Mouse (Mus musculus) kidney, postnatal 10 days (tissue): ENCODE results near the gene Wdtc1.

Experiments used
- DNase-seq: peaks from one replicate; pipeline ENCODE4 v3.0.0; 2021; ENCODE audit warnings: mixed read lengths

Wdtc1 gene

DNA sequence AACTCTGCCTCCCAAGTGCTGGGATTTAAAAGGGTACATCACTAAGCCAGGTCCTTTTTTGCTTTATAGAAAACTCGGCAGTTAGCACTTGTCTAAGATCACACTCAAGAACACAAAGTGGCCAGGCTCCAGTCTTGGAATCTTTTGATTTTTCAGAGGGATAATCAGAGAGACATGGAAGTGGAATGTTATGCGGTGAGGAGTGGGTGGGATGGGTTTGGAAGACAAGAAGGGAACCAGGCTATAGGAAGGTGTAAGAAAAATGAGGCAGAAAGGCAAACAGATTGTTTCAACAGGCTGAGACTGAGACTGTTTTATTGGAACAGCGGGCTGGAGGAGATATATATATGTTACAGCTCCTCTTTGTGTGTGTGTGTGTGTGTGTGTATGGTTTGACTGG, 74.8 kb downstream of the Wdtc1 start:
- no peak for DNase-seq

DNA sequence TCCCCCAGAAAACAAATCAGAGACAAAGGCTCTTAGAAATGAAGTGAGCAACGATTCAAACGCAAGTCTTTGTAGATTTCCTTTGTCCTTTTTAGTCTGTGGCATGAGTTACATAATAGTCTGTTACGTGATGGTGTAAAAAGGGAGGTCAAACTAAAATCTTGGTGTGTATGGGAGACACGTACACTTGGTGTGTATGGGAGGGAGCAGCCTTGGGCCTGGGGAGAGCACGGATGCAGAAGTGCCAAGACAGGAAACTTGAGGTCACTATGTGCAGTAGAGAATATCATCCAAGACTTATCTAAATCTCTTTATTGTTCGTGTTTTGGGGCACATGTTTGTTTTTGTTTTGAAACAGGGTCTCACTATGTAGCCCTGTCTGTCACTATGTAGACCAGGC, 75.2 kb downstream of the Wdtc1 start:
- no peak for DNase-seq

DNA sequence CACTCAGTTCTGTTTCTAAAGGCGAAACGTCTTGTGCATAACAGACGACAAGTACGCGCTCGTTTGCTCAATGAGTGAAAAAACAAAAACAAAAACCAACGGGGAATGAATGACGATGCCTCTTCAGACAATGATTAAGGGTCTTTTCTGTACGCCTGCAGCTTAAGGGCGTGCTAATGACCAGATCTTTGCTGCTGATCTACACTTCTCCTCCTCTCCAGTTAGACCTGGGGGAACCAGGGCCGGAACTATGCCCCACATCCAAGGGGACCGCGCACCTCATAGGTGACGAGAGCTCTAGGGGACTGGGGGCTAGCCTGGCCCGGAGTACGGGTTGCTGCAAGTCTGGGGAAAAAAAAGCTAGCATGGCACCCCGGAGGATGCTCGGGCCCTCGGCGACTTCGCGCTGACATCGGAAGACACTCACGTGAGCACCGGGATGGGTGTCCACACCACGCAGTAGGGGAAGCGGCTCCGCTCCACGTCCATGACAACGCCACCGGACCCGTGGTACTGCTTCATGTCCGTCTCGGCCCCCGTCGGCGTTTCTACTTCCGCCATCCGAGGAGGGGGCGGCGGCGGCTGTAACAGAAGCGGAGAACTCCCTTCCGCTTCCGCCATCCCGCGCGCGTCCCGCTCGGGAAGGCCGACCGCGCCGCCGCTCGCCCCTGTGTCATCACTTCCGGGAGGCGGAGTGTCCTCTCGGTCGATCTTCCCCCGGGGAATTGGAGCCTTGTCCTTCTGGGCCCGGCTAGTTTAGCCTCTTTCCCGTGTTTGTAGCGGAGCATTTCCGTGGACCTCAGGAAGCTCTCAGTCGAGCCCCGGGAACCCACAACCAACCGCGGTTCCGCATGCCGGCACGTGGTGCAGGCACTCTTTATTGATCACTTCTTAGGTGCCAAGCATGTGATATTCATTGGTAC, 75.9 kb downstream of the Wdtc1 start, which contains the start of gene Tmem222:
TSS of gene Tmem222 (minus strand) at position 689 of the 923 bp plus-strand sequence.
- DNase-seq, result peak; percentile 96

DNA sequence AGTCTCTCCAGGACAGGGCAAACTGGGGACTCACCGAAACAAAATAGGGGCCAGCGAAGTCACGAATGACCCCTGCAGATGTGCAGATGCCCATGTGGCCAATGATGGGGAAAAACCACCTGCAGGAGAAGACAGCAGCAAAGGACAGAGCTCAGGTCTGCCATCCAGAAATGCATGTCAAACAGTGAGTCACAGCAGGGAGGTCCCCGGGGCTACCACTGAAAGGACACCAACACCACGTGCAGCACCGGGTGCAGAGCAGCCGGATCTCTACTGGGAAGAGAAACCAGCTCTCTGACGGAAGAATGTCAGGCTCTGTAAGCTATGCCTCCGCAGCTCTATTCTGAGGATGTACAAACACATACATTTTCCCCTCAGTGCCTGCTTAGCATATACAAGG, 82.4 kb downstream of the Wdtc1 start:
- DNase-seq, result no peak

DNA sequence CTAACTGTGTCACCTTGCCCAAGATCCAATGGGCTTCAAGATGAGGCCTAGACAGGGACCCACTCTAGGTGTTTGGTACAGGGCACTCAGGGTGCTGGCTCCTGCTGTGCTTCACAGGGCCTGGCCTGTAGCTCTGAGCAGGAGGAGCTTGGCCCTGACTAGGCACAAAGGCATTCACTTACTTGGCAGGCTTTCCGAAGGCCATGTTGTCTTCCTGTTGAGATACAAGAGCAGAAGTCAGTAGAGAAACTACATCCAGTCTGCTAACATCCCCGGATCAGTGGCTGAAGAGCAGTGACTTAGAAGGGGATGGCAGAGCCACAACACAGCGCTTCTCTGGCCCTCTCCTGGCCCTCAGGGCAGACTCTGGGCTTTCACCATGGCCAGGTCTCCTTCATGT, 83.7 kb downstream of the Wdtc1 start:
- DNase-seq, result no peak

DNA sequence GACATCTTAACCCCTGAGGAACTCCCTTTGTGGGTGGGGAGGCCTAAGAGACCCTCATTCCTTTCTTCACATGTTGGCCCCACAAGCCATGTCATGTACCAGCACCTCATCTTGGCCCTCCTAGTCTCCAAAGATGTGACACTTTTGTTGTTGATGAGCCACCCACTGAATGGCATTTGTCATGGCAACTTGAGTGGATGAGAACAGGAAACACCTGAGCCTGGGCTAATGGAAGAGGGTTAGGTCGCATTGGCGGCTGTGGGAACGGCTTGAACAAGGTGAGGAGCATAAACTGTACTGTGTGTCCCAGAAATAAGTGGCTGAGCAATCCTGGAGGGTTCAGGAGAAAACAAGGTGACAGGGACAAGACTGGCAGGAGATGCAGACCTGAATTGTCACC, 84.3 kb downstream of the Wdtc1 start:
- no peak for DNase-seq

DNA sequence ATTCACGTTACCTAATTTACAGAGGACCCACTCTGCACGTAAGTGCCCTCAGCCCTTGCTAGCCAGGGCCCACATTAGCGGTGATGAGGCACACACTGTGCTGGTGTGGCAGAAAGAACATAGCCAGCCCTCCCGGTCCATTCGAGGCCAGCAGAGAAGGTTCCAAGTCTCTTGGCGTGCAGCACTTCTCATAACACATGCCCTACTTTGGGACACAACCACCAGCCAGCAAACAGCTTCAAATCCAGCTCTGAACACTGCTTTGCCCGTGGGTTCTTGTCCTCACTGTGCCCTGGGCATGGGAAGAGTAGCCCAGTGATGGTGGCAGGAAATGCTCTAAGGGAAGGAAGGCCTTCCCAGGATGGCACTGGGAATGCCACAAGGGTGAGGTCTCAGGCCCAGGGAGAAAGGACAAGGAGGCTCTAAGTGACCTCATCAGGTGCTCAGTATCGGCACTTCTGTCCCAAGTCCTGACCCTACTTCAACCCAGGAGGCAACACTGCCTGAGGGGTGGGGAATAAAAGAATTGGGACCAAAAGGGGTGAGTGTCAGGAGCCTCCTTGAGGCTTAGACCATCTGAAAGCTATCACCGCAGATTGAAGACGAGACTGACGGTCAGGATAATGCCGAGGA, 86.9 kb downstream of the Wdtc1 start:
- no peak for DNase-seq

DNA sequence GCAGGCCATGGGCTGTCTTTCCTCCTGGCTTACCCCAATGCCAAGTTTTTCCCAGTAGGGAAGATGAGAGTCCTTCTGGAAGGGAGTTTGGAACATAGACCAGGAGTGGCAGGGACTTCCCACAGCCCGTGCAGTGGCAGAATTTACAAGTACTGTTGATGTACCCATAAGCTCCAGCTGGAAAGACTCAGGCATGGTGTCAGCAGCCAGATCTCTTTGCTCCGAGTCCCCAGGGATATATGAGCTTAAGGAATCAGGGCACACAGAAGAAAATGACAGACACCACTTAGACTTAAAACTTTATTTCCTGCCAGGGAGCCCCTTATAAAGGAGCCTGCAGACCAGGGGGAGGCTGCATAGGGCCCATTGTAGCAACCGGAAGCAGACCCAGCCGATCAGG, 87.5 kb downstream of the Wdtc1 start:
- DNase-seq, result peak; percentile 51

DNA sequence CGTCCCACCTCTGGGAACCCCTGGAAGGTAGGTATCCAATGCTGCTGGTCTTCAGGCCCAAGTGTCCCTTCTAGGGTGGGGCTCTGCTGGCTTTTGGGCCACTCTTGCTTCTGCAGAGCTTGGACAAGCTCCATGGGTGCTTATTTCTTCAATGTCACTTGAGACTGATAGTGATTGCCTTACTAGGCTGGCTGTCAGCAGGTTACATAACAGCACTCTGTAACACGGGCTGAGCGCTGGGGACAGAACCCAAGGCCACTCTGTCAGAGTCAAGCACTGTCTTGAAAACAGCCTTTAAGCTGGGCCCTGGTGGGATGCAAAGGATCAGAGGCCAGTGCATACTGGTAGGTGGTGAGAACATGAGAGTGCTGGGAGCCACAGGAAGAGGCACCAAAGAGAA, 88.0 kb downstream of the Wdtc1 start:
- no peak for DNase-seq

DNA sequence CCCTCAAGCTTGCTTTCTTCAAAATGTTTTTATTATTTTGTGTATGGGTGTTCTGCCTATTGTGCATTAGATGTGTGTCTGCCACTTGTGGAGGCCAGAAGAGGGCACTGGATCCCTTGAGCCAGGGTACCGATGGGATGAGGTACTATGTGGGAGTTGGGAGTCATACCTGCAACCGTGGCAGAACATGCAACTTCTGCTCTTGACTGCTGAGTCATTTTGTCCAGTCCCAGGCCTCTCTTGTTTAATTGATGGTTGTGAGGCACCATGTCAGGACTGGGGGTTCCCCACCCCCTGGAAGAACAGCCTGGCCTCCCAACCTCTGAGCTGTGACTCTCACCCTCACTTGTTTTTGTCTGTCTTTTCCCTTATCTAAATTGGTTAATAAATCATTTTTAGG, 88.7 kb downstream of the Wdtc1 start:
- DNase-seq, result no peak

DNA sequence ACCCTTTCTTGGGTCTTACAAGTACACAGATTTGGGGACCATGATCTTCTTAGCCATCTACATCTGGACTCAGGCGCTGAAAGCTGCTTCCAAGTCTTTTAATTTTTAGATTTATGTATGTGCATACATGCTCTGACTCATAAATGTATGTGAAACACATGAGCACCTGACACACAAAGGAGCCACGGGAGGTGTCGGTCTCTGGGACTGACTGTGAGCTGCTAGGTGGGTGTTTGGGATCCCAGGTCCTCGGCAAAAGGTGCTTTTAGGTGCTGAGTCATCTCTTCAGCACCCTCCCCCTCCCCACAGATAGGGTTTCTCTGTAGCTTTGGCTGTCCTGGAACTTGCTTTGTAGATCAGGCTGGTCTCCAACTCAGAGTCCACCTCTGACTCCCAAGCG, 89.5 kb downstream of the Wdtc1 start:
- no peak for DNase-seq

DNA sequence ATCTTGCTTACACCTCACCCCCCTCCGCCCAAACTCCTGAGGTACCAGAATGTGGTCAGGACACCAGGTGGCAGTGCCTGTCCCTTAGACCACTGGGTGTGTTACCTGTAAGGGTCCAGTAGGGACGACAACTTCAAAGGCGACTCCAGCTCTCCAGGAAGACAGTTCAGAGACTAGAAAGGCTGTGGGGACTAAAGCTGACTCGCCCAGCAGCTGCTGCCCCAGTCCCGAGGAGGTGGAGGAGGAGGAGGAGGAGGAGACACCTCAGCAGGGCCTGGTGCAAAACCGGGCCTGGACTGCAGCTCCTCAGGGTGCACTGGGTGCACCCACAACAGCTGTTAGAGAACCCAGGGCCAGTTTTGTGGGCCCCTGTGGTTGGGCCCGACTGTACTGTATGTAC, 90.4 kb downstream of the Wdtc1 start, which contains the start of gene Sytl1:
TSS of gene Sytl1 (minus strand) at position 232 of the 400 bp plus-strand sequence.
- DNase-seq, result peak; percentile 31

DNA sequence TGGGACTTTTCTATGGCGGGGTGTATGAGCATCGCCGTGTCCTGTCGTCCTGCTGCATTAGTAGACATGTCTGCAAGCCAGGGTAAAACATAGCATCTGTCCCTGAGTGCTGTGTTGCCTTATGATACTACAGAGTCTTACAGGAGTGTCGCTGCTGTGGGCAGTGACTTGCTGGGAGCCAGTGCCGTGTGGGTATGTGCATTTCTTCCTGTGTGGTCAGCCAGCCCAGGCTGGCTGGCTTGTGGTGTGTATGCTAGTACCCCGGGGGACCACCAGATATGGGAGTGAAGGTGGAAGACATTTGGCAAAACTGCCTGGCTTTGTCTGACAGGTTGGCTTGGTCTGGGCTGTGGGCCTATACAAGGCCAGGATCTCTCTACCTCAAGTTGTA, 90.9 kb downstream of the Wdtc1 start:
- DNase-seq, result no peak

DNA sequence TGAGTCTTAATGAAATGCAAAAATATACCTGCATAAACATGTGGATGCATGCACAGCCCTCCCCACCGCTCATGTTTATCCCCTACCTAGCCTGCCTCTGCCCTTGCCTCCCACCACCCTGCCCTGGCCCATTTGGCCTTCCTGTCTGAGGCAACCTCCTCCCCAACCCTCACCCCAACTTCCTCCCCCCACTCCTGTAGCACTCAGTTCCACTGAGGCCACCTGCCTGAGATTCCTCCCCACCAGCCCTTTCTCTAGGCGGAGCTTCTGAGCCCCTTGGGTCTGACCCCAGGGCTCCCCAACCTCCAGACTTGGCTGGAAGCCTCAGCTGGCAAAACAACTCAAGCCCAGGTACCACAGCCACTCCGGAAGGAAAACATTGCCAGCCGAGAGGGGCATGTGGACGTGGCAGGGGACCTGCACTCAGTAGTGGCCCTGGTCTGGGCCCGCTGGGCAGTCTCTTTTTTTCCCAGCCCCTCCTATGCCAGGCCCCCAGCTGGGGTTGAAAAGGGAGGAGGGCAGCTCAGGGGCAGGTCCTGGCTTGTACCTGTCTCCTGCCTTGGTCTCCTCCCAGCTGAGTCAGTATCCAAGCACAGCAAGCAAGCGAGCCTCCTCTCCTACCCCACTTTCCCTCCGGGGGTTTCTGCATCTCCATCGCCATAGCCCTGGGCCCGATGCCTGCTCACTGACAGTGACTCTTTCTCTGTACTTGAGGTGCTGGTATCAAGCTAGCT, 91.5 kb downstream of the Wdtc1 start:
- no peak for DNase-seq

DNA sequence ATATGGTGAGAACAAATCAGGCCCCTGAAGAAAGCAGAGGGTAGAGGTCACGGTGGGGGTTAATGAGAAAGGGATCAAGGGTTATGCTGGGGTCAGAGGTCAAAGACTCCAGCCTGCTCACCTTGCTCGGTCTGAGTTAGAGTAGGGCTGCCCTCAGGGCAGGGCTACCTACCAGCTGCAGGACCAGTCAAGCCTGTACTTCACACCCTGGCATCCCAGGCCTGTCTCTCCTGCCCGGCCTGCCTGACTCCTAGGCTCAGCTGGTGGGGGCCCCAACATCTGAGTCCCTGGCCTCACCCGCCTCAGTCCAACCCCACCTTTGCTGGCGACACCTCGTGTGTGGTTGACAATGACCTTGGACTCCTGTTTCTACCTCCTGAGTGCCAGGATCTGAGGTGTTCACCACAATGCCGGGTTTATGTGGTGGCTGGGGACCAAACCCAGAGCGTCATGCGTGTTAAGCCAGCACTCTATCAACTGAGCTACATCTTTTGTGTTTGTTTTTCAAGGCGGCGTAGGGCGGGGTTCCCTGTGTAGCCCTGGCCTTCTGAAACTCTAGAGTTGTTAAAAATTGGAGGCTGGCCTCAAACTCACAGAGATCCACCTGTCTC, 95.4 kb downstream of the Wdtc1 start:
- no peak for DNase-seq

DNA sequence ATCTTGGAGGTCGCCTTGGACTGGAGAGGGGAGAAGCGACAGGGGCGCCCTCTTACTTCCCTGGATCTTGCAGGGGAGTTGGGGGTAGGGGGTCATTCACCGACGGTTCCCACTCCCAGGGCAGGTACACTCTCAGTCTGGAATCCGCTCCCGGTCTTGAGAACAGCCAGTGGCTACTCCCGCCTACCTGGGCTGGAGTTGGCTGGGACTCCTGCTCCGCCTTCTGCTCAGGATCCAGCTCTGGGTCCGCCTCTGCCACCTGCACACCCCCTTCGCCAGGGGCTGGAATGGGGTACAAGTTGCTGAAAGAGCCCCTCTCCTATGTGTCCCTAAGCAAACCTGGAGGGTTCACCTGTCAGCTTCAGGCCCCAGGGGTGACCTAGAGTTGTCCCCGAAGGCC, 96.1 kb downstream of the Wdtc1 start:
- peak; percentile 62 for DNase-seq

DNA sequence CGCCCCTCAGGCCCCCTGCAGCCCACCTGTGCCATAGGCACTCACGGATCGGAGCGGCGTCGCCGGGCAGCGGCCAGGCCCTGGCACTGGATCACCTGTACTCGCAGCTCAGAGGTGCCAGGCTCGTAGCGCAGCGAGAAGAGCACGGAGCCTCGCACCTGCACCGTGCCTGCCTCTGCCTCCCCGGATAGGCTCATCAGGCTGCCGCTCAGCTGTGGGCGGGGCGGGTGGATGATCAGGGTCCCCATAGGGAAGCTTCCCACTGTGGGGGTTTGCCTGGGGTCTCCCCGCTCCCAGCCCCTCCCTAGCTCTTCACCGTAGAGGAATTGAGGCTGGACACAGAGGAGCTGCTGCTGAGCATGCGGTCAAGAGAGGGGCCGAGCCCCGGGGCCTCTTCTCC, 96.5 kb downstream of the Wdtc1 start:
- peak; percentile 30 for DNase-seq

DNA sequence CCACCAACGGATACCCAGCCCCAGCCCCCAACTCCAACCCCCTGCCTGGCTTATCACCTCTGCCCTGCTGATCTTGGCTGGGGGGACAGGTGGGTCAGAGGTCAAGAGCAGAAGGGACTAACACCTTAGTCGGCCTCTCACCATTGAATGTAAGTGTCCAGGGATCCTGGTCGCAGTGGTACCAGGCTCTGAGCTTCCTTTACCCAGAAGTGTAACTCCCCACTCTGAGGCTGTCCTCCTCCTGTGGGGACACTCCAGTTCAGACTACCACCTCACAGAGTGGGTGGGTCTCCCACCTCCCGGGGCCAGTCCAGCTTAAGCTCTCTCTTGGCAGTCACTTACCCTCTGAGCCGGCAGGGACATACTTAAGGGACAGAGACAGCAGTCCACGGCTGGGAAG, 97.9 kb downstream of the Wdtc1 start:
- no peak for DNase-seq

DNA sequence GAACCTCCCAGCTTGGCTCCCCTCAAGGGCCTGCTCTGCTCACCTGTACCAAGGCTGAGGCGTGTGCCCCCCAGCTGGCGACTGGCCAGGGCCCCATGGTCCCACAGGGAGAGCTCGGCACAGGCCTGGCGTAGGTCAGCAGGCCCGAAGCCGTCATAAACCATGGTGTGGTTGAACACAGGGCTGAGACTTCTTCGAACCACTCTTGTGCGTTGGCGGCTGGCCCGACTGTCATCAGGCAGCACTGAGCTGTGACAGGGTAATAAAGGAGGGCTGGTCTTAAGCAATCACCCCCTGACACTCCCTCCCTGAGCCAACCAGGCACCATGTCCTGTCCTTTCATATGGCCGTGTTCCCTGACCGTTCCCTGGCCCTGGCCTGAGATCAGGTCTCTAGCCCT, 99.9 kb downstream of the Wdtc1 start:
- DNase-seq, result peak; percentile 30

DNA sequence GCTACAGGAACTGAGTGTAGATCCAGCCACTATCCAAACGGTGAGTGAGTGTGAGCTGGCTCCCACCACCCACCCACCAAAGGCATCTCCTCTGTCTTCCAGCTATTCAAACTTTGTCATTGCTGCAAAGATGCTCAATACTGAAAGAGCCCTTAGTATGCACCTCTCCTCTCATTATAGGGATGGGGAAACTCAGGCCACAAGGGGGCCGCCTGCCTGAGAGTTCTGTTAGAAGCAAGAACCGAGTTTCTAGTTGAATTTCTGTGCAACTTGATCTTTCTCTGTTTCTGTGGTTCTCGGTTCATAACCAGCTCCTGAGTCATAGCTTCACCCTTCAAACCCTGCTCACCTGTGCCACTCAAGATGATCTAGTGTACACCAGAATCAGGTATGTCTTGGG, 101.2 kb downstream of the Wdtc1 start:
- peak; percentile 40 for DNase-seq

DNA sequence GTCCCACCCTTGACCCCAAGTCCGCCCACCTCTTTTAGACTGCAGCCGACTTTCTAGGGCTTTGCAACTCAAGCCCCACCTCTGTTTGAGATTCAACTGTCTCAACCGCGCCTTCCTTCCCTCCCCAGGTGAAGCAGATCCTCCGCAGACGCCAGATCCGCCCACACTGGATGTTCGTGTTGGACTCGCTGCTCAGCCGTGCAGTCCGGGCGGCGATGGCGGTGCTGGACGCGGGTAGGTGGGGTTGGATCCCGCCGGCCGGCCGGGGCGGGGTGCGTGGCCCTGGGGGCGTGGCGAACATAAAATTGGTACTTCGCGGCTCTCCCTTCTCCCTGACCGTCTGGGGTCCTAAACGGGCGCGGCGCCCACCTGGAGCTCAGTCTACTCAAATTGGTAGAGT, 102.1 kb downstream of the Wdtc1 start:
- DNase-seq, result peak; percentile 66

DNA sequence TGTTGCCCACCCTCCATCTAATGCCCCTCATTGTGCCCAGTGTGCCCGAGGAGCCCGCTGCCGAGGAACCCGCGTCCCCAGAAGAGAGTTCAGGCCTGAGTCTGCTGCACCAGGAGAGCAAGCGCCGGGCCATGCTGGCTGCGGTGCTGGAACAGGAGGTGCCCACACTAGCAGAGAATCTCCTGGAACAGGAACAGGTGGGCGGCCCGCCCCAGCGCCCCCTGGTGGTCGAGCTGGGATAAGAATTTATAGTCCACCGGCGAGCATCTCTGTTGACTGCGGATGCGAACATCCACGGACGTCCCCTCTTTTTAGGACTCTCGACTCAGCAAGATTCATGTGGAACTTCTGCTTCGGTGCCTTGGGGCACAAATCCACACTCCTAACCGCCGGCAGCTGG, 102.7 kb downstream of the Wdtc1 start:
- DNase-seq, result peak; percentile 88

DNA sequence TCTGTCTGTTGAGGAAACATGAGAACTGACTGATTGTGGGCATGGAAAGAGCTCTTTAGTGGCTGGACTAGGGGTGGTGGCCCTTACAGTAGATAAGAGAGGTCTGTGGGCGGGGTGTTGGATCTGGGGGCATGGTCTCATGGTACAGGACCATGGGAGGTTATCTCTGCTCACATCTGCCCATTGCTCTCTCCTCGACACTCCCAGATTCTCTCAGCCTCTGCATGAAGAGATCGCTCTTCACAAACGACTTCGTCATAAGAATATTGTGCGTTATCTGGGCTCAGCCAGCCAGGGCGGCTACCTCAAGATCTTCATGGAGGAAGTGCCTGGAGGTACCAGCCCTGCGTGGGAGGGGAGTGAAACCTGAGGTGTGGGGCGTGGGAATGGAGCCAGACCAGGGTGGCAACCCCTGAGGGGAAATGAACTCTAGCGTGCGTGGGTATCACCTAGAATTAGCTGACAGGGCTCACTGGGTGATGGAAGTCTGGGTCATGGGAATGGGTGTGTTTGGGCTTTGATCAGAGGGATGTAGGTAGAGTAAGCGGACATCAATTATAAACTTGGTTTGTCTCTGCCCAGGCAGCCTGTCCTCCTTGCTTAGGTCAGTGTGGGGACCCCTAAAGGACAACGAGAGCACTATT, 105.4 kb downstream of the Wdtc1 start:
- DNase-seq, result no peak
